Mouse (Mus musculus) thymus, postnatal 14 days (tissue): Measurements from ENCODE around the gene Dapk1.

Source experiments
- DNase-seq: peaks from one replicate; pipeline ENCODE4 v3.0.0; 2021

The Dapk1 gene

GRCm38 (mm10) chr13:60601436-60602415, at the start of gene Dapk1:
Gene Dapk1, plus strand, starts transcription at chr13:60601947.
- DNase-seq = peak; percentile 88

- DNase-seq = no peak
These were observed 48.4 kb upstream of the Dapk1 start for GRCm38 (mm10) chr13:60553326-60553725.

GRCm38 (mm10) chr13:60556476-60556875, 45.3 kb upstream of the Dapk1 start:
- DNase-seq = no peak

- DNase-seq = no peak
These were observed 44.8 kb upstream of the Dapk1 start for GRCm38 (mm10) chr13:60556911-60557310.

- no peak for DNase-seq
These were observed 37.4 kb upstream of the Dapk1 start for GRCm38 (mm10) chr13:60564303-60564702.

- DNase-seq = no peak
These were observed 32.7 kb upstream of the Dapk1 start for GRCm38 (mm10) chr13:60568934-60569548.

DNA sequence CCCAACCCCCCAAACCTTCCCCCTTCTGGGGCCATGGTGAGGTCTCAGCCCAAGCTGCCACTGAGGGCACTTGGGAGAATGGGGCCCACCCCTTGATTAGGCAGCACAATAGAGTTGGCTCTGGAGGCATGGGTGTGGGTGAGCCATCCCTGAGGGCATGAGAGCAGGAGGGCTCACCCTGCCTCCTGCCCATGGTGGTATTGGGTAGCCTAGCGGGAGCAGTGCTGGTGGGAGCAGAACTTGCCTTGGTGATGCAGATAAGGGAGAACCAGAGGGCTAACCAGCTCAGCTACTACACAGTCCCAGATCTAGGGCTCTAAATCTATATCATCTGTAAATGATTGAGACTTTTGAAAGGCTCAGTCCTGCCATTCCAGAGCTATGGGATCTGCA, 32.2 kb upstream of the Dapk1 start:
- no peak for DNase-seq

DNA sequence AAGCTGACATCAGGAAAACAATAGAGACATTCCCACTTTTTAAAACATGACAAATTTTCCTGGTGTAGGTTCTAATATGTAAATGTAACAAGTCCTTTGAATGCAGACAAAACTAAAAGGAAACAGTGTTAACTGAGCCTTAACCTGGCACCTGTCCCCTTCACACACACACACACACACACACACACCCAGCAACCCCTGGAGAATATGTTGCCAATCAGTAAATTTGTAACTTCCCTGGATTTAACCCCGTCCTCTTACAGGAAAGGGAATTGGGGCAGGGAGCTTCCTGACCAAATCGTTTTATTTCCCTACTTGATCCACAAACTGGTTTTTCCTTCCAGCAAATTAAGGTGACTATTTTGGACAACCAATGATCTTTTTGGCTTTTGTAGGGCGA, 28.2 kb upstream of the Dapk1 start:
- DNase-seq = no peak

DNA sequence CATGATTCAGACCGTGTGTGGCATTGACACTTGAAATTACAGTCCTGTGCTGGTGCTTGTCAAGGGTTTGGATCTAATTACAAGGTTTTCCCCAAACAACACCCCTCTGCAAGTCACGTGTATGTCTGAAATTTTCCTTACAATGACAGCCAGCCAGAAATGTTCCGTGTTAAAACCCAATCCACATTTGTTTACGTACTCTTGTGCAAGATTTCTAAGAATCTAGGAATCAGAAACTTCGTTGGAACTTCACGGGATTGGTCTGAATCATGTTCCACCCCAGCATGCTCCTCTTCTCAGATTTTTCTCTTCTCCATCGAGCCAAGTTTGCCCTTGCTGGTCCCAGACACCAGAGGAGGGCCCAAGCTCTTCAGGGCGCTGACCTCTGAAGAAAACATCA, 27.8 kb upstream of the Dapk1 start:
- DNase-seq = no peak

DNA sequence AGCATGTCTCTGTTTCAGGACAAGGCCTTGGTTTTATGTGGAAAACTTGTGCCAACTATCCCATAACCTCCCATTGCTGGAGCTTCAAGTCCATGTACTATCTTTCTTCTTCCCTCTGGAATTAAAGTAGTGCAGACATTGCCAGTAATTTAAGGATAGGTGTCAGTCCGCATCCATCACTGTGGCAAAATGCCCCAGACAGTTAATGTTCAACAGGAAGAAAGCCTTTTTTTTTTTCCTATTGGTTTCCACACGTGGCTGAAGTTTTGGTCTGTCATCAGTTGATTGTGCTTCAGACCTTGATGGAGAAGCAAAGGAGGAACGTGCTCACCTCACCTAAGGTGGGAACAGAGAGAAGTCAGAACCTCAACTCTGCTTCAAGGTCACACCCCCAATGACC, 23.2 kb upstream of the Dapk1 start:
- DNase-seq = no peak

DNA sequence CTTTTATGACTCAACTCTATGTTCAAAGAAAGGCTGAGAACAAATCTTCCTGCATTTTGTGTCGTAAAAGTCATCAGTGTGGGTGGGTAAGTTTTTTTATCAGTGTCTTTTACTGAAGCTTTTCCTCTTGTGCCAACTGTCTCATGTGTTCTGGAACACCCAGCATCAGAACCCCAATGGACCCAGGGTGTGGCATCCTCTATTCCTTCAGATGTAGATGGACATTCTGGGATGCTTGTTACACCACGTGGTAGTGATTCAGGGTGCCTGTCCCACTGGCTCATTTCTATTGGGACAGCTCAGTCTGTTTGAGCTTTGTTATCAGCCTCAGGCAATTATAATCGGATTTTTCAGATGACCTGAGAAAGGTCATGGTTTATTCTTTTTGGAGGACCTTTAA, 6.9 kb upstream of the Dapk1 start:
- no peak for DNase-seq

- DNase-seq = no peak
These were observed 6.2 kb upstream of the Dapk1 start for GRCm38 (mm10) chr13:60595519-60595918.

- peak; percentile 69 for DNase-seq
These were observed 887 bp downstream of the Dapk1 start for GRCm38 (mm10) chr13:60602416-60603251.

DNA sequence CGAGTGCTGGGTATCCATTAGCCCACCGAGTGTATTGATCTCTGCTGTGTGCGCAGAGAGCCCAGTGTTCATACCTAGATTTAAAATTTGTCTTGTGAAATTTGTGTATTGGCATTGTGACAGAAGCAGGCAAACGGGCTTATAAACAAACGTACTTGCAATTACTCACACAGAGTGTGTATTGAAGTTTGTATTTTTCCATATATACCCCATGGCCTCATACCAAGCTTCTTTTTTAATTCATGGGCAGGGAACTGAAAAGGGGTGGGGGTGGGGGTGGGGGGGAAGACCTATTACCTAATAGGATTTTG, 1.5 kb downstream of the Dapk1 start:
- no peak for DNase-seq

DNA sequence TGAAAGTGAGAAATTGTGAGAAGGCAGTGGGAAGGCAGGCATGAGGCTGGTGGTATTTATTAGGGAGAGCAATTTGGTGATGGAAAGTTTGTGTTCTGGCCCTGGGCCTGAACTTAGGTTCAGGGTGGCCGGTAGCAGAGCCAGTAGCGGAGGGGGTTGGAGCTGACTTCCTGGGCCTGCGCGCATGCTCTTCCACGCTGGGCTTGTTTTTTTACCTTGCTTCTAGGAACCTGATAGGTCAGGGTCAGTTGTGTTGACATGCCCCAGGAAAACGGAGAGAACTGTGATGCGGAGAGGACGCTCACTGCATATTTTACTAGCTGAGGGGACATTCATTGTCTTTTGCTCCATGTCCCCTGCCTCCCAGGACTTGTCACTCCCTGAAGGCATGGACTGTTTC, 5.7 kb downstream of the Dapk1 start:
- DNase-seq = no peak

DNA sequence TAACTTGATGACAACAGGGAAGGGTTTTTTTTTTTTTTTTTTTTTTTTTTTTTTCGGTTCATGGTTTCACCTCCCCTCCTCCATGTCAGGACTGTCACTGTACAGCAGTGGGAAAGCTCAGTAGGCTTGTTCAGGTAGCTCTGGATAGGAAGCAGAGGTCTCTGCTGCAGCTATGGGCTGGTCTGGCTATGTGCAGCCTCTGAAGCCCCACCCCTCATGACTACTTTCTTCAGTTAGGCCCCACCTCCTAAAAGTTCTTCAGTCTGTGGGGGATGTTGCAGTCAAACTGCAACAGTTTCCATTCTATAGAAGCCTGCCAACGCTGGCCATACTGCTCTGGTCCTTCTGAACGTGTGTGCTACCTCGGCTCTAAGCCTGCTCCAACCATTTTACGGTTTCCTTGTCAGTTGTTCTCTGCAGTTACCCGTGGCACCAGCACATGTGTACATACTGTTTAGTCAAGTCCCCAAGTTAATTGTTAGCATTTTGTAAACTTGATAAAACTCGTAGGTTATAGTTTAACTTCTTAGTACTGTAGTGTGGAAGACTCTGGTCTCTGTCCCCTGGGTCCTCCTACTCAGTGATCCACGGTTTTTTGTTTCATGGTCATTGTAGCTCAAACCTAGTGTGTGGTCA, 6.8 kb downstream of the Dapk1 start:
- peak; percentile 24 for DNase-seq

DNA sequence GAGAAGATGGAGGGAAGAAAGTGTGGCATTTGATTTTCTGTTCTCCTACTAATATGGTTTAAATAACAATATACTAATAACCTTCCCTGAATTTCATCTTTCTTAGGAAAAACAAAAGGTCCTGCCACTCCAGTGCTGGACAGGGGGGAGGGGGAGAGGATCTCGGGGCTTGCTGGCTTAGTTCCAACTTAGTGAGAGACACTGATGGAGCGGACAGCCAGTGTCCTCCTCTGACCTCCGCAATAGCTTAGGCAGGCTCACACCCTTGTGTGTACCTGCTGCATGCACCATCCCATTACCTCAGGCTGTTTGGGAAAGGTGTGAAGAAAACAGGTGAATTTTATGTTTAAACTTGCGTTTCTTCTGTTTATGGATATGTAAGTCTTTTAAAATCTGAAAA, 7.5 kb downstream of the Dapk1 start:
- DNase-seq = no peak

- DNase-seq = no peak
These were observed 8.8 kb downstream of the Dapk1 start for GRCm38 (mm10) chr13:60610558-60610957.

GRCm38 (mm10) chr13:60610971-60611370, 9.2 kb downstream of the Dapk1 start:
- DNase-seq = peak; percentile 23

GRCm38 (mm10) chr13:60612160-60612559, 10.4 kb downstream of the Dapk1 start:
- DNase-seq = peak; percentile 65

DNA sequence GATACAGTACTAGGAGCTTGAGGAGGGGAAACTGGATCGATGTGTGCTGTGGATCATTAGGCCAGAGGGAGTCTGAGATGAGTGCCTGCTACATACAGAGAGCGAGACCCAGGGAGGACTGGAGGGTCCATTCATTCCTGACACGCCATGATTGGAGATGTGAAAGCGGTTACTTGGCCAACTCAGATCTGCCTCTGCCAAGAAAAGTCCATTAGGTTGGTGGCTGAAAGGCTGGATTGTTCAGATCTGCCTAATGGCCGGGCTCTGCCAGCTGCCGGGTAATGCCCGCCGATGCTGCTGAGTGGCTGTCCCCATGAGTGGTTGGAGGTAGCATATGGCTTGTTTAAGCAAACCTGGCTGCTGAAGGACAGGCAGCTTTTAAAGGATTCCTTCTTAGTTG, 12.4 kb downstream of the Dapk1 start:
- no peak for DNase-seq

- DNase-seq = no peak
These were observed 13.4 kb downstream of the Dapk1 start for GRCm38 (mm10) chr13:60615057-60615650.

DNA sequence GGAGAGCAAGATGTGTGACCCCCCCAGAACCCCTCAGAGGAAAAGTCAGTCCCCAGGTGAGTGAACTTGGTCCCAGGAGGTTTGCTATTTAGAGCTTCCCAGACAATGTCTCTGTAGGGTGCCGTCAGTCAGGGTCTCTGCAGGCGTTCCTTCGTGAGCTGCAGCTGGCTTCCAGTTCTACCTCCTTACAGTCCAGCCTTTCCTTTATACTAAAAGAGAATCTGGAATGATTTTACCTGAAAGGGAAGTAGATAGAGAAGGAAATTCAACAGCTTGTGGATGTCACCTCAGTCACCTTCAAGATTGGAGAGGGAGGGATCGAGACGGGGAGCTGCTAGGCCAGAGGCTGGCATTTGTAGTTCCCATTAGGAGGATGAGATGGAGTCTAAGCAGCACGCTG, 14.3 kb downstream of the Dapk1 start:
- DNase-seq = no peak
